12 mouse cellular contexts compared by ENCODE assay signal in genomic region chr6:86356956-86357355, GRCm38 (mm10).
"Had no signal": no experiment of that assay in that cellular context is flagged by ENCODE, and none has a peak within 500 bp of the region (broad histone marks: within the 10 kb centered on the region; RNA-seq: fewer than 3 reads in every experiment).

No protein-coding gene starts in this region.

- H3K4me1 ChIP-seq: limb, embryonic 12.5 days; liver, embryonic 13.5 days; lung, embryonic 15.5 days; midbrain, embryonic 13.5 days had no signal

- H3K4me2 ChIP-seq: limb, embryonic 12.5 days; liver, embryonic 13.5 days; lung, embryonic 15.5 days; midbrain, embryonic 13.5 days had no signal

- H3K27me3 ChIP-seq: limb, embryonic 12.5 days; liver, embryonic 13.5 days; lung, embryonic 15.5 days; midbrain, embryonic 13.5 days had no signal

- DNase-seq: kidney, adult 11 months; kidney, adult 9 months; kidney, postnatal 36 days; liver; liver, embryonic 13.5 days; liver, postnatal 0 days; lung, postnatal 14 days; right cerebral cortex, postnatal 14 days had no signal

- H3K36me3 ChIP-seq: limb, embryonic 12.5 days; liver, embryonic 13.5 days; lung, embryonic 15.5 days; midbrain, embryonic 13.5 days had no signal

- H3K4me3 ChIP-seq: limb, embryonic 12.5 days; liver, embryonic 13.5 days; lung, embryonic 15.5 days; midbrain, embryonic 13.5 days had no signal

- ATAC-seq: liver, postnatal 0 days; midbrain, embryonic 13.5 days had no signal

- H3K9ac ChIP-seq: limb, embryonic 12.5 days; liver, embryonic 13.5 days; liver, postnatal 0 days; lung, embryonic 15.5 days; midbrain, embryonic 13.5 days had no signal

- H3K27ac ChIP-seq: kidney, postnatal 0 days; limb, embryonic 12.5 days; liver, embryonic 13.5 days; lung, embryonic 15.5 days; midbrain, embryonic 13.5 days had no signal

- H3K9me3 ChIP-seq: limb, embryonic 12.5 days; liver, embryonic 13.5 days; lung, embryonic 15.5 days; midbrain, embryonic 13.5 days had no signal
